2 mouse cellular contexts compared by ENCODE assay signal in the genomic region with DNA sequence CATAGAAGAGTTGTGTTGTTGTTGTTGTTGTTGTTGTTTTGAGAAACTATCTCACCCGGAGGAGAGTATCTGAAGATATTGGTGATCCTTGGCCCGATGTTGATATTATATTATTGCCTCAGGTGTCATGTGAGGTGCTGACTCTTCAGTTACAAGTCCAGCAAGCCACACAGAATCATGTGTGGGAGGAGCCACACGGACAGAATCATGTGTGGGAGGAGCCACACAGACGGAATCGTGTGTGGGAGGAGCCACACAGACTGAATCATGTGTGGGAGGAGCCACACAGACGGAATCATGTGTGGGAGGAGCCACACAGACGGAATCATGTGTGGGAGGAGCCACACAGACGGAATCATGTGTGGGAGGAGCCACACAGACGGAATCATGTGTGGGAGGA. TPM values are rescaled to one million over a fixed set of nuclear protein-coding genes. Genes with fewer than 3 reads are reported as not detected.
"Had no signal": no experiment of that assay in that cellular context is flagged by ENCODE, and none has a peak within 500 bp of the region (broad histone marks: within the 10 kb centered on the region; RNA-seq: fewer than 3 reads in every experiment).

No protein-coding gene starts in this region.

RNA-seq across cellular contexts. Expression of a gene that starts 20.4 kb away (rescaled TPM):
- total RNA-seq: common myeloid progenitor, adult 5-6 weeks; granulocyte monocyte progenitor cell, adult 5-6 weeks had no signal
